Mouse (Mus musculus) thymus, adult 18-20 months (tissue): Measurements from ENCODE around the gene Large1.
"Not testable (repeated sequence)": the region's sequence is repeated elsewhere in the genome, so short reads cannot be mapped to it uniquely, and the experiment has no call there.

ENCODE experiments used
- DNase-seq, 2 experiments: peaks; one replicate each; pipeline ENCODE4 v3.0.0; 2022; ENCODE audit warnings: mixed read lengths in 2 of 2

Large1 gene

GRCm38 (mm10) chr8:73353108-73353793, at the start of gene Large1:
TSS of gene Large1 (minus strand) at chr8:73353540.
- DNase-seq, result peak; percentile 88 to 90

DNA sequence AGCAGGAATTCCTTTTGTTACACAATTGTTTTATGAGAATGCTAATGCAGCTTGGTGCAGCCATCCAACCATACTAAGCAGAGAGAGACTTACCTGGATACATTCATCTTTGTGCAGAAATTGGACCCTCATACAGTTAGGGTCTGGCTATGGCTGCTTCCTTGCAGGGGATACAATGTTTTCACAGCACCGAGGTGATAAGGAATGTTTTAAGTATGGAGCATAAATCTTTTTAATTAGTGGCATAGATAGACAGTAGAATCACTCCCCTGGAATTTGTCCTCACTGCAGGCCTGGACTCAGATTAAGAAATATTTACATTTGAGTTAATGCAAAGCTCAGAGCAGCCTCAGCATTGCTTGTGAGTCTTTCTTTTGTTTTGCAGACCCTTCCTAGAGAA, 47.0 kb upstream of the Large1 start:
- no peak for DNase-seq

DNA sequence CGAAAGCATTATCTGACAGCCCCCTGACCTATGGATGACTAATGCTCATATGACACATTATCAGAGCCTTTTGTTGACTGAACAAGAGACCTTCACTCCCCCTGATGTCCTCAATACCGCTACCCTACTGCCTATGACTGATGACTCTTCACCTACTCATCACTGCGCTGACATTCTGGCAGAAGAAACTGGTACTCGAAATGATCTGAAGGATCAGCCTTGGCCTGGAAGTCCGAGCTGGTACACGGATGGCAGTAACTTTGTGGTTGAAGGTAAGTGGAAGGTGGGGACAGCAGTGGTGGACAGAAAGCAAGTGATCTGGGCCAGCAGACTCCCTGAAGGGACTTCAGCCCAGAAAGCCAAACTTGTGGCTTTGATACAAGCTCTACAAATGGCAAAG, 19.7 kb upstream of the Large1 start:
- DNase-seq, result not testable (repeated sequence)

DNA sequence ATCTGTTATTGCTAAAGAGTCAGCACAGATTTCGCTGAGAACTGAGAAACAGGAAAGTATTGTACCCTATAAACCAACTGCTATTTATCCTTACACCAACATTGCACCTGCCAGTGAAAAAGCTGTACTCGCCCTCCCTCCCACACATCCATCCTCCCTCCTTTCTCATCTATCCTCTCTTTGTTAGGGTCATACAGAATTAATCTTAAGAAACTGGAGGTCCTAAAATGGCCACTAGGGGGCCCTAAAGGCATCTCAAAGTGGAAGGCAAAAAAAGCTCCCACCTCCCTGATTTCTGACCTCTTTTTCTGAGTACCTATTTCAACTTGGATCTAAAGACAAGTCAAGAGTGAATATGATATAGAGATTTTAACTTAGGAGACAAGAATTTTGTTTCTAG, 2.6 kb upstream of the Large1 start:
- no peak for DNase-seq

DNA sequence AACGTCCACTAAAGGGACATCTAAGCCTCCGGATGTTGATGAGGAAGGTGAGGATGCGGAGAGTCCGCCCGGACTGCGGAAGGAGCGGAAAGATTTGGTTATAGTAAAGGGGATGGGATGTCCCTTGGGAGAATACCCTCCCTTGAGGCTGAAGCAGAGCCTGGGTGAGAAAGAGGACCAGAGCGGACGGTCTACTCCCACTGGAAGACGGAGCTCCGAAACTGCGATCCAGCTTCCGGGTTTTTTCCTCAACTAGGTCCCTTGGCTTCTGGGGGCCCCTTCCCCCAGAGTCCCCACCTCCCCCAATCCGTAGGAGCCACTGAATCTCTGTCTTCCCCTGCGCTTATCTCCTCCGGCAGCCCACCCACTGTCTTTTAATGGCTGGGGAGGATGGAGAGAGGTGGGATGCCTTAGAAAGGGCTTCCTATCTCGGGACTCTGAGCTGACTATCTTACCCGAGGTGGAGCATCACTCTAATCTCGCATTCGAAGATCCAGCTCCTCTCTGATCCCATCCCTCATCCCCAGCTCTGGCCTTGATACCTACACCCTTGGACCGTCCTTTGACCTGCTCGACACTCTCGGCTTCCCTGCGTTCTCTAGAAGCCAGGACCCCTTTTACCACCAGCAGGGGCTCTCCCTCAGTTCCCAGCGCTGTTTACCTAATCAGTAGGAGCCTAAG, 1.0 kb upstream of the Large1 start:
- peak; percentile 11 to 16 for DNase-seq

DNA sequence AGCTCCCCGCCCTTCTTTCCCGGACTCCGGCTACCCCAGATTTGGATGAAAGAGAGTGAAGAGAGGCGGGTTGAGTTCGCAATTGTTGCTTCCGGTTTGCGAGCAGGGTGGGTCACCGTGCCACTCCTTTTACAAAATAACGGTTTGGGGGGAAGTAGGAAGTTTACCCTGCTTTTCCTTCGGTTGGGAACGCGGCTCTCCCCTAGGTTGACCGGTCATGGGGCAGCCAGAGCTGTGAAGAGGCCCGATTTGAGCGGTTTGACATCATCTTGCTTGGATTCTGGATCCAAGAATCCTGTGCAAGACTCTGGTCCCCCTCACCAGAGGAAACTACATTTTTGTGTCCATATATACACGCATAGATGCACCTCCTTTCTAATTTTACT, 447 bp upstream of the Large1 start:
- DNase-seq, result no peak

GRCm38 (mm10) chr8:73352301-73353107, 836 bp downstream of the Large1 start:
- DNase-seq, result peak; percentile 6 to 9

- DNase-seq, result no peak
These were observed 3.0 kb downstream of the Large1 start for GRCm38 (mm10) chr8:73350366-73350765.

DNA sequence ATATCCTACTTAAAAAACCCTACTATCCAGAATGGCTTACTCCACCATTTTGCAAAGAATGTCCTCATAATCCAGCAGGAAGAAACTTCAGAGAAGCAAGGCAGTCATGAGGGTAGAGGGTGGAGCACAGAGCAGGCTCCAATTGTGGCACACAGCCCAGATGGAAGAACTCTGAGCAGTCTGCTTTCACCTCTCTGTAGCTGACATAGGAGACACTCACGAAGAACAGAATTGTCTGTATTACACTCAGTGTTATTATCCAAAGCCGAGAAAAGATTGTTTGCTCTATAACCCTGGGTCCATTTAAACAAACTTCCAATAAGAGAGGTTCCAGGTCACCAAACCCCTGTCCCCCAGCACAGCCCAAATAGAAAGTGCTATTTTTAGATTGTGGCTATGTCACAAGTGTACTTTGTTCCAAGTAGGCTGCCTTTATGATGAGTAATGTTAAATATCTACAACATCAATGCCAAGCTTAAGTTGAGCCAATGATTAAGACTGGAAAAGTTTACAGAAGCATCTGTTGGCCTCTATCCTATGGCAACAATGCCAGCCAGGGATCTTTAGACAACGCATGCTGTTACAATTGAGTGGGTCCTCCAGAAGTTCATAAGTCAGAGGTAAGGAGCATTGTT, 10.5 kb downstream of the Large1 start:
- no peak for DNase-seq

DNA sequence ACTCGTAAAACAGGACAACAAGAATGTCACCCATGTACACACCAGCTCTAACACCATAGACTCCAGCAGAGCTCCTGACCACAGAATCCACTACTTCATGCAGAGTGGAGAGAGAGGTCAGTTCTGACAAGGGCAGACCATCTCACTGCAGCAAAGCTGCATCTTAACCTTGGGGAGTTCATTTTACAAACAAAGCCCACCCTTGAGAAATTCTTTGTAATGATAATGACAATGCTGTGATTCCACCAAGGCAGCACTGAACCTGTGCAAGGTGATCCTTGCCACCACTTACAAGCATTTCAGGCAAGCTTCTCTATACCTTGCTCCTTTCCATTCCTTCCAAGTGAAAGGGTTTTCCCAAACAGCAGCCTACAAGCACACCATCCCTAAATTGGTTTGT, 16.5 kb downstream of the Large1 start:
- no peak for DNase-seq

GRCm38 (mm10) chr8:73329131-73329530, 24.2 kb downstream of the Large1 start:
- DNase-seq, result no peak

GRCm38 (mm10) chr8:73328056-73328455, 25.3 kb downstream of the Large1 start:
- no peak for DNase-seq

- no peak for DNase-seq
These were observed 28.7 kb downstream of the Large1 start for GRCm38 (mm10) chr8:73324667-73325066.

- DNase-seq, result no peak
These were observed 29.7 kb downstream of the Large1 start for GRCm38 (mm10) chr8:73323591-73323990.

DNA sequence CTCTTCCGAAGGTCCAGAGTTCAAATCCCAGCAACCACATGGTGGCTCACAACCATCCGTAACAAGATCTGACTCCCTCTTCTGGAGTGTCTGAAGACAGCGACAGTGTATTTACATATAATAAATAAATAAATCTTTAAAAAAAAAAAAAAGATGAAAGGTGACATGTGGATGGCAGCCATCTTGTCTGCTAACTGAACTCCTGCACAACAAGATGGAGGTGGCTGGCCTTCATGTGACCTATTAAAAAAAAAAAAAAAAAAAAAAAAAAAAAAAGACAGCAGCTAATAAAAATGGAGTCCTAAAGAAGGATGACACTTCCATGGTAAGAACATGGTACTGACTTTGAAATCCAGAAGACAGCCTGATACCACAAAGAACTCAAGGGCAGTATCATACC, 33.8 kb downstream of the Large1 start:
- not testable (repeated sequence) for DNase-seq

GRCm38 (mm10) chr8:73313911-73314310, 39.4 kb downstream of the Large1 start:
- no peak for DNase-seq

- no peak for DNase-seq
These were observed 40.4 kb downstream of the Large1 start for GRCm38 (mm10) chr8:73312714-73313607.

- no peak for DNase-seq
These were observed 42.9 kb downstream of the Large1 start for GRCm38 (mm10) chr8:73310471-73310870.

DNA sequence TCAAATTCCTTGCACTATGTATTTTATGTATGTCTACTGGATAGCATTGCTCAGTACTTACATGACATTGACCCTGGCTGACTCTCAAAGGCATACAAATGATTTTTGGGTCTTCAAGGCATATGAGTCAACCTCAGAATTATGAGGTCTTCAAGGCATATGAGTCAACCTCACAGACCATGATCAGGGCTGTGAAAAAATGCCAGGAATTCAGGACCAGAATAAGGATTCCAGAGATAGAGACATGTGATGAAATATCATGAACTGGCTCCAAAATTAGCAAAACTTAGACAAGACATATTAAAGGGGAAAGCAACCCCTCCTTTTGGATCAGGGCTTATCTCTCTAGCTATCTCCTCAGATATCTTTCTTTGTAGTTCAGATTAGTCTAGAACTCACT, 43.3 kb downstream of the Large1 start:
- DNase-seq, result no peak

DNA sequence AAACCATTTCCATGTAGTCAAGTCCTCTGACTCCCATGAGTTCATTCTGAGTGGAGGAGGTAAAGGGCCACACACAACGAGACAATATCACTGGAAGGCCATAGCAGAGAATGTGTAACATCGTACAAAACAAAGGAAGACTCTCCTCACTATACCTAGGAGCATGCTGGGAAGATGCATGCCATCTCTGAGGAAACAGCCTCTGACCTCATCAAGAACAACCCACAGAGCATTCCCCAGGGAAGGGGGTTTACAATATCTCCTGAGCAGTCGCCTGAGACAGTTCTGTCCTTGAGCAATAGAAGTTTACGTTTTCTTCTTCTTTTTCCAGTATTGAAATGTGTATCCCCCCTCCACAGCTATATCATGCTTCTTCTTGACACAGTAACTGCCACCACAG, 49.4 kb downstream of the Large1 start:
- DNase-seq, result no peak

- no peak for DNase-seq
These were observed 50.4 kb downstream of the Large1 start for GRCm38 (mm10) chr8:73302947-73303346.

DNA sequence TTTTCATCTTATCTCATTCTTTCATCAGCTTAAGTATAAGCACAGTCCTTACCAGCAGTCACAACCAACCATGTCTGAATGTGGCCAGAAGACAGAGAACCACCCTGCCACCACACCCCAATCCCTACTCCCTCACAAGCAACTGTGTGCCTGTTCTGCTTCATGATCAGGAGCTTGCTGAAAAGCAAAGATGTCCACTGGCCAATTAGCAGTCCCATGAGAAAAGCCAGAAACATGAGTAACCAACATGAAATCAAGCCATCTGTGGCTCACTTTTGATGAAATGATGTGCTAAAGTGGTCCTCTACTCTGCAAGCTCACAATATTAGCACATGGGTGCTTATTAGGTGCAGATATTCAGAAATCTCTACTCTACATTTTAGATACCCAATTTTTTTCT, 57.8 kb downstream of the Large1 start:
- no peak for DNase-seq
